Mouse (Mus musculus) bone marrow, adult 2 months (tissue): ENCODE data around the gene Tmem50b.

ENCODE experiments used
- CTCF ChIP-seq: fragments of 200-500 bp; IDR thresholded peaks from 2 replicates; pipeline ENCODE4 v1.5.1; 2011; ENCODE audit warnings: low read length, control low read depth; ENCODE audit not compliant: control insufficient read depth, insufficient read depth
- POLR2A ChIP-seq: fragments of 200-500 bp; IDR thresholded peaks from 2 replicates; pipeline ENCODE4 v1.6.1; 2011; ENCODE audit warnings: low read depth, mild to moderate bottlenecking, control low read depth, low read length, borderline replicate concordance; ENCODE audit not compliant: control insufficient read depth

- no peak for TF ChIP-seq CTCF
- TF ChIP-seq POLR2A: no peak
Measured at GRCm38 (mm10) chr16:91565292-91565951, 32.2 kb downstream of the Tmem50b start.
